Mouse (Mus musculus): ENCODE results near the gene Arhgap15. TPM values are rescaled to one million over a fixed set of nuclear protein-coding genes. Genes with fewer than 3 reads are reported as not detected.

Arhgap15 gene
- polyA plus RNA-seq, 1 experiment from 2014 or later: not detected

DNA sequence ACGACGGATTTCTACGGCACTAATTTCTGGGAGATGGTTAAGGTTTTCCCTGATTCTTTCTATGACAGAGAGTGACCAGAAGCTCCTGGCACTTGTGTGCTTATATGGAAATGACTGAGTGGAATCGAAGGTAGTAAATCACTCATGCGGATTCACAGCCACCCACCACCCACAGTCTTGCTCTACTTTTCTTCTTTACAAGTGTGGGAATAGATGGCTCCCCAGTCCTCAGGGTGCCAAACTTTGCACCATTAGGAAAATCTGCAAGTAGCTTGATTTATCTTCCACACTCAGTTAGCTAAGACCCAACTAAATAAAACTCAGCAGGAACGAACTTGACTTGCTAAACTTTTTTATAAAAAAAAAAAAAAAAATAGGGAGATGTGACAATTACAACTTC lies 331.9 kb downstream of the Arhgap15 start:
- no peak for TF ChIP-seq CTCF (IDR thresholded peaks at IDR 0.05)
- CTCF ChIA-PET: interaction anchor here (0.6 to 2.1 kb wide), 2 partner anchors 12 to 62 kb away, joined by 3 to 8 read pairs; no protein-coding TSS in a partner anchor
- no peak for ATAC-seq

DNA sequence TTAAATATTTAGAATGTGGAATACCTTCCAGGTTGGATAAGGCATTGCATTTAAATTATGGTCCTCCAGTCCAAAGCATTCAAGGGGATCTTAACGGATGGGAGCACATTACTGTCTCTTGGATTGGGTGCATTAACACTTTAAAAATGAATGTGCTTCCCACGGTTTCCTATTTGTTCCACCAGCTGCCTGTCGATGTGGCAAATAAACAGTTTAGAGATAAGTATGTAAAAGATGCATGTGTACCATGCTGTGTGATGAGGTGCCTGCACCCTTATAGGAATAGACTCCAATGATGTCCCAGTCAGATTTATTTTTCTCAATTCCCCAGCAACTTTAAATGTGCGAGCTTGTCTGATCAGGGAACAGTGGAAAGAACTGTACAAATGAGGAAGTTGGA lies 332.6 kb downstream of the Arhgap15 start:
- peaks cover 6% of the 10 kb centered on the region for H3K27me3 ChIP-seq
- ChIA-PET CTCF (no interaction called here), POLR2A (no interaction called here)
- no peak for TF ChIP-seq CTCF (IDR thresholded peaks at IDR 0.05)
- no peak for ATAC-seq
- in situ Hi-C loops (cut with MboI; ENCODE audit: low pct_unique_long_range_greater_than_20kb): no loop called here
- no peak for DNase-seq (ENCODE audit: low read depth, low spot score)

More for the DNA sequence above, 331.9 kb downstream of the Arhgap15 start:
- peaks cover 6% of the 10 kb centered on the region for H3K27me3 ChIP-seq
- DNase-seq (ENCODE audit: low read depth, low spot score): no peak
- in situ Hi-C loops (cut with MboI; ENCODE audit: low pct_unique_long_range_greater_than_20kb): no loop called here
- POLR2A ChIA-PET: no interaction called here

DNA sequence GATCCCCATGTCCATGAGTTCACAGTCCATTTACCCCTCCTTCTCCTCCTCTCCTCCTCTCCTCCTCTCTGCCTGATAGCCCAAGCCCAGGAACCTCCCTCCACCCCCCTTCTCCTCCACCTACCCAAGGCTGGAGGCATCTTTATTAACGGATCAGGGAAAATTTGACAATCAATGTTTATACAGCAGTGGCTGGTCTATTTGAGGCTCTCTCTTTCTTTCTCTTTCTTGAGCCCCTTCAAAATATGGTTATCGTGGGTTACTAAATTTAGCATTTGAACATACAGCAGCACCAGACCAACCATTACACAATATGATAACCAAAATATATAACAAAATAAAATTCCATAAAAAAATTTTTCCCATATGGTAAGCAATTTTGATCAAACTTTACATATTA lies 335.8 kb downstream of the Arhgap15 start:
- in situ Hi-C loops (cut with MboI; ENCODE audit: low pct_unique_long_range_greater_than_20kb): no loop called here
- no peak for ATAC-seq
- CTCF ChIA-PET: no interaction called here
- no peak for TF ChIP-seq CTCF (IDR thresholded peaks at IDR 0.05)
- DNase-seq (ENCODE audit: low read depth, low spot score): no peak
- peaks cover 6% of the 10 kb centered on the region for H3K27me3 ChIP-seq
- POLR2A ChIA-PET: no interaction called here

DNA sequence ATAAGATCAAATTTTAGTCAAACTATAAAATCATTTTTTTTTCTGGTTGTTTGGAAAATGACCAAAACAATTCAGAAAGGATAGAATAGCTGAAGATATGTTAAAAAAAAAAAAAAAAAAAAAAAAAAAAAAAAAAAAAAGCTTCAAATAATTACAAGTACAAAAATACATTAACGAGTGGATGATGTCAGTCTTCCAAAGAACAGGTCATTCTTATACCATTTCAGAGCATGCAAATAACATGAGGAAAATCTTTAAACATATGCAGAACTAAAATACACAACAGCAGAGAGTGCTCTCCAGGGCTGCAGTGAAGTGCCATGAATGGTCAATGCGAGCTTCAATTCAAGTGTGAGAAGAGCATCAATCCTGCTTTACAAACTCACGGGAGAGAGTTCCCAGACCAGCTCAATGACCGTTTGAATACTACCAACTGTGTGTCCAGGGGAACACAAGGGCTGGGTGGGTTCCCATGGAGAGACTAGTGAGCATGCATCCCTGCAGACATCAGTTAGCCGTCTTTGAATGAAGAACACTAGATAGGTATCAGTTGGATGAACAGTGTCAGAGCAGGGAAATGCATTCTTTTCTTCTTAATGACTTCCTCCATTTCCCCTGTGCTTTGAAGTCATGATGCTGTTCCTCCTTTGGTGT lies 337.9 kb downstream of the Arhgap15 start:
- no peak for DNase-seq (ENCODE audit: low read depth, low spot score)
- POLR2A ChIA-PET: no interaction called here
- peaks cover 6% of the 10 kb centered on the region for H3K27me3 ChIP-seq
- ATAC-seq: no peak
- no peak for TF ChIP-seq CTCF (IDR thresholded peaks at IDR 0.05)
- CTCF ChIA-PET: interaction anchor here (1.3 to 1.6 kb wide), 2 partner anchors 12 to 18 kb away, joined by 3 read pairs; no protein-coding TSS in a partner anchor
- in situ Hi-C loops (cut with MboI; ENCODE audit: low pct_unique_long_range_greater_than_20kb): no loop called here

DNA sequence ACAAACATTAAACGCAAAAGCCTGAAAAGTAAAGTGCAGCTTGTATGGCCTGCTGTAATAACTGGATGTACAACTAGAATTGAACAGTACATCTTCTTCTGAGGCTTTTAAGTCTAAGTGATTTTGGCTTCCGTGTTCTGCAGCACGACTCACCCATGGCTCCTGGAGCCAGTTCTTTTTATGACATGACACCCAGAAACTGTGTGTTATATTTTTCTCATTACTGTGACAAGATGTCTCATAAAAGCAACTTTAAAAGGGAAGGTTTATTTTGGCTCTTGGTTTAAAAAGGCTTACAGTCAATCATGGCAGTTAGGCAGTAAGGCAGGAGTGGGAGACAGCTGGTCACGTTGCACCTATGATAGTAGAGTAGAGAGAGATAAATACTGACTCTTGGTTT lies 349.9 kb downstream of the Arhgap15 start:
- ATAC-seq: no peak
- in situ Hi-C loops (cut with MboI; ENCODE audit: low pct_unique_long_range_greater_than_20kb): no loop called here
- CTCF ChIA-PET: no interaction called here
- no peaks in the 10 kb centered on the region for H3K27me3 ChIP-seq
- POLR2A ChIA-PET: no interaction called here
- no peak for DNase-seq (ENCODE audit: low read depth, low spot score)
- no peak for TF ChIP-seq CTCF (IDR thresholded peaks at IDR 0.05)

DNA sequence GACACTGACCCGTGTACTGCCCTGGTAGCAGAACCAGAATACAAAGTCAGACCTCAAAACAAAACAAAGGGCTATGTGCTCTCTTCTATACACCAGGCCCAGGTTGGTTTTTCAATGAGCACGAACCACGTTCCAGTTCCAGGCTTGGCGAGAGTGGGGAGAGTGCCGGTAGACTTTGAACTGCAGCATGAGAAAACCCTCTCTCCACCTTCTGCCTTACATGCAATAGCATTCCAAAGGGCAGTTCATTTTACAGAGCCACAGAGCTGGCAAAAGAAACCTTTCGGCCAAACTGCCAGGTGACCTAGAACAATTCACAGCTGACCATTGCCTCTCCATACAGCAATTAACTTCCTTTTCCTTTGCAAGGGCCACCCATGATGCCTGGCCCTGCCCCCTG lies 353.7 kb downstream of the Arhgap15 start:
- in situ Hi-C loops (cut with MboI; ENCODE audit: low pct_unique_long_range_greater_than_20kb): no loop called here
- no peak for TF ChIP-seq CTCF (IDR thresholded peaks at IDR 0.05)
- CTCF ChIA-PET: no interaction called here
- H3K27me3 ChIP-seq: no peaks in the 10 kb centered on the region
- ATAC-seq (no peak), DNase-seq (ENCODE audit: low read depth, low spot score) (no peak)
- POLR2A ChIA-PET: no interaction called here

DNA sequence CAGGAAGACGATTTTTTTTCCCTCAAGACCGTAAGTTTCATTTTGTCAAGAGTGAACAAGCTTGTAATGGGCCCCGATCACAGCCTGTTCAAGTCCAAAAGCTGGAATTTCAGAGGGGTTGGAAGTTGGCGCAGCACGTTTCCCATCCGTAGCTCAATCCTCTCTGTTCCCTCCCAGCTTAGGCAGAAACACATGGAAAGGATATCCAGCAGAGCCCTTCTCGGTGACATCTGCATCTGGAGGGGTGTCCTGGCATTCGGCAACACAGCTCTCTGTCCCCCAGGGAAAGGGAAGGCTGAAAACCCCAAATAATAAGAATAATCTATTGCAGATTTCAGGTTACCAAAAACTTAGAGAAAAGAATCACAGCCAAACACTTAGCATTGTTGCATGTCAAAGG lies 354.7 kb downstream of the Arhgap15 start:
- TF ChIP-seq CTCF (IDR thresholded peaks at IDR 0.05): no peak
- ChIA-PET CTCF (no interaction called here), POLR2A (no interaction called here)
- no peaks in the 10 kb centered on the region for H3K27me3 ChIP-seq
- ATAC-seq: no peak
- DNase-seq (ENCODE audit: low read depth, low spot score): no peak
- in situ Hi-C loops (cut with MboI; ENCODE audit: low pct_unique_long_range_greater_than_20kb): no loop called here

DNA sequence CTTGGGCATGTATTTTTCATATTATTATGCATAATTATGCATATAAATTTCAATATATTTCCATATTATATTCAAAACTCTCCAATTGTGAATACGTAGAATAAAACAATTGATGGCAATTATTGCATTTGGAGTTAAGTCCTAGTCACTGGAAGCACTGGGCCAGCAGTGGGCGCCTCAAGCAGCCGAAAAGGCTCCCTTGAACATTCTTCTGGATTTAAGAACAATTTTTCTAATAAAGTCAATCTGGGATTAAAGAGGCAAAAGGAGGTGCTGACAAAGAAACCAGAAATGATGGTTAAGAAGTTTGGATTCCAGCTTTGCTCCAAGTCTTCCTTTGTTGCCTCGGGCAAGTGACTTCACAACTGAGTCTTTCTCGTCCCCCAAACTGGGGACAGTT lies 355.1 kb downstream of the Arhgap15 start:
- no peaks in the 10 kb centered on the region for H3K27me3 ChIP-seq
- ATAC-seq (no peak), DNase-seq (ENCODE audit: low read depth, low spot score) (no peak)
- TF ChIP-seq CTCF (IDR thresholded peaks at IDR 0.05): peak; percentile 55
- ChIA-PET CTCF (no interaction called here), POLR2A (no interaction called here)
- in situ Hi-C loops (cut with MboI; ENCODE audit: low pct_unique_long_range_greater_than_20kb): no loop called here

DNA sequence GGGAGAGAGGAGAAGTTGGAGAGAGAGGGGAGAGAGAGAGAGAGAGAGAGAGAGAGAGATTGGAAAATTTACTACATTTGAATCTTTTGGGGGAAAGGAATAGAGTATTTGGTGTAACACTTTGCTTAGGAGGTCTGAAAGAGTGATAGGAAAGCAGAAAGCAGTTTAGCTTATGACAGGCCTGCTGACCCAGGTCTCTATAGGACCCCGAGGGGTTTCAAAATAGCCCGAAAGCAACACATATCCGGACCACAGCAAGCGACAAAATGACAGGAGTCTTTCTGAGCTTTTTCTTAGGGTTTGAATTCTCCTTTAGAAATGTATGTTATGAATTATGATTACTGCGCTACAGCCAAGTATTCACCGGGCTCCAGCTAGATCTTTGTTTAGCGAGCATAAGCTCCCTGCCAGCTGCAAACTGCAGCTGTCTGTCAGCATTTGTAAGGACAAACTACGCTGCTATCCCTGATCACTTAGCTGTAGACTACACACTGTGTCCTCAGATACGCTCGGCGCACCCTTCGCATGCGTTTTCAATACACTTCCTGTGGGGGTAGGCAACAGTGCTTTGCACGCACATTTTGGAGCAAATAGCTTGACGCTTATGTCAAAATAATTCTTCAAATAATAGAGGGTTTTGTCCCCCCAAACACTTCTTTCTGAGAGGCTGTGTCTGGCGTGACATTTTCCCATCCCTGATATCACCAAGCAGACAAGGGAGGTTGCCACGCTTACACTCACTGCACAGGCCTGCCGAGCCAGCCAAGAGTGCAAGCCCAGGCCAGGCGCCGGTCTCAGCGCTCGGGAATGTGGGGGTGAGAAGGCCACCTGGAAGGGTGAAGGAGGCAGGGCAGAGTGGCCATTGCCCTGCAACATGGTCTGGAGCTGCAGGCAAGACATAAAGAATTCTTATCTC lies 355.9 kb downstream of the Arhgap15 start:
- ATAC-seq (peak; percentile 74), DNase-seq (ENCODE audit: low read depth, low spot score) (no peak)
- no peak for TF ChIP-seq CTCF (IDR thresholded peaks at IDR 0.05)
- in situ Hi-C loops (cut with MboI; ENCODE audit: low pct_unique_long_range_greater_than_20kb): no loop called here
- H3K27me3 ChIP-seq: no peaks in the 10 kb centered on the region
- ChIA-PET CTCF (interaction anchor here (1.0 kb wide), 1 partner anchor 13 kb away, joined by 4 read pairs; no protein-coding TSS in a partner anchor), POLR2A (no interaction called here)

DNA sequence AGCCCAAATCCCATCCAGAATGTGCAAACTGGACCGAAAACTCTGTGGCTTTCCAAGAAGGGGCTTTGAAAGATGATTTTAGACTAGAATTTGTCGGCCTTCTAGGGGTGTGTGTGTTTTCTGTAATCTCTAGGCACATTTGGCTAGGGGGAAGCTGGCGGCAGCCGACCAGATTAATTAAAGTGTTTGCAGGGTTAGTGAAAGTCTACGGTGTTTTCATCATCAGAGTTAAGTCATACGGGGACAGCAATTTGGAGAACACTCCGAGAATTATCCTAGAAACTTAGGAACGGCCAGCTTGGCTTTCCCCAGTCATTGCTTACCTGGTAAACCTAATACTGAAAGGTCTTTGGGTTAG lies 356.6 kb downstream of the Arhgap15 start:
- TF ChIP-seq CTCF (IDR thresholded peaks at IDR 0.05): no peak
- ATAC-seq (no peak), DNase-seq (ENCODE audit: low read depth, low spot score) (no peak)
- CTCF ChIA-PET: no interaction called here
- no peaks in the 10 kb centered on the region for H3K27me3 ChIP-seq
- in situ Hi-C loops (cut with MboI; ENCODE audit: low pct_unique_long_range_greater_than_20kb): no loop called here
- POLR2A ChIA-PET: no interaction called here

DNA sequence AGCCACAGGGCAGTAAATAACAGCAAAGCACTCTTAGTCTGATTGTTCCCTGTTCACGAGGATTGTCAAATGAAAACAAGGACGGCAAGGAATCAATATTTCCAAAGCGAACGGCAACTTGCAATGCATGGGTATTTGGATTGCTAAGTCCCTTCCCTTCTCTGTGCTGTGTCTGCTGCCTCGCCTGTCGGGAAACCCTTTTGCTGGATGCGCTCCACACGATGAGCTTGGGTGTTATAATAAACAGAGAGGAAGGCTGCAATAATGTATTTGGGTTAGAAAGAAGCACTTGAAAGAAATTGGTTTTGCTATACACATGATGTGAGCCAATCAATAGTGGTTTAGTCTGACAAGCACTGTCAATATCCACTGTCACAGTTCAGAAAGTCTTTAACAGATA lies 357.7 kb downstream of the Arhgap15 start:
- TF ChIP-seq CTCF (IDR thresholded peaks at IDR 0.05): no peak
- CTCF ChIA-PET: no interaction called here
- DNase-seq (ENCODE audit: low read depth, low spot score) (no peak), ATAC-seq (no peak)
- in situ Hi-C loops (cut with MboI; ENCODE audit: low pct_unique_long_range_greater_than_20kb): no loop called here
- H3K27me3 ChIP-seq: no peaks in the 10 kb centered on the region
- POLR2A ChIA-PET: no interaction called here

All from Patski (cell line).